Mouse (Mus musculus) frontal cortex, postnatal 10 days (tissue): ENCODE measurements at regions not wholly inside any gene's neighbourhood (a gene's known extent, or its start where the extent isn't known, plus 50 kb on each side); places are given as distances from the start of the nearest gene placed in this dataset.

Source experiments
- DNase-seq, 2 experiments: peaks; one replicate each; pipeline ENCODE4 v3.0.0; 2022; ENCODE audit warnings: low spot score in 2 of 2, mixed read lengths in 1 of 2

DNA sequence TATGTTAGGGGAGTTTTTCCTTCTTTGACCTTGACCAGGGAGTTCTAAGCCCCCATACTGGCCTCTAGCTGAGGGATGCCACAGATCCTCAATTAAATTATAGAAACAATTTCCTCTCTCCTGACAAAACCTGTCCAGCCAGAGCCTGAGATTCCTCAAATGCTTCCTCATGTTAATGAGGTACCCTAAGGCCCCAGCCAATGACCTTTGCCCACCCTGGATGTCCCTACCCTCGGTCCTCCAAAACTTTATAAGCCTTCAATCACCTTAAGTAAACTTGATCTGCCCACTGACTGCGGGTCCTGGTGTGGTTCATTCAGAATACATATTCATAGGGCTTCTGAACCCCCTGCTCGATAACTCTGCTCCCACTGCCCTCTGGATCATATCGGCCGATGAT lies 227.7 kb upstream of the Vstm2b start:
- no peak for DNase-seq

DNA sequence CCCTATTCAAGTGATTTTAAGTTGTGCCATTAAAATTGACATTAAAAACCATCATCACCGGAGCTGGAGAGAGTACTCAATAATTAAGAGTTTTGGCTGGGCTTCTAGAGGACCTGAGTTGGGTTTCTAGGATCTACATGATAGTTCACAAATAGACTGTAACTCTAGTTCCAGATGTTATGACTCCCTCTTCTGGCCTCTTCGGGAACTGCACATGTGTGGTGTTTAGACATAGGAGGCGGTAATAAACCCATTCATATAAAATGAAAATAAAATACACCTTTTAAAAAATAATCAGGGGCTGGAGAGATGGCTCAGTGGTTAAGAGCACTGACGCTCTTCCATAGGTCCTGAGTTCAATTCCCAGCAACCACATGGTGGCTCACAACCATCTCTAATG lies 227.1 kb upstream of the Vstm2b start:
- no peak for DNase-seq

DNA sequence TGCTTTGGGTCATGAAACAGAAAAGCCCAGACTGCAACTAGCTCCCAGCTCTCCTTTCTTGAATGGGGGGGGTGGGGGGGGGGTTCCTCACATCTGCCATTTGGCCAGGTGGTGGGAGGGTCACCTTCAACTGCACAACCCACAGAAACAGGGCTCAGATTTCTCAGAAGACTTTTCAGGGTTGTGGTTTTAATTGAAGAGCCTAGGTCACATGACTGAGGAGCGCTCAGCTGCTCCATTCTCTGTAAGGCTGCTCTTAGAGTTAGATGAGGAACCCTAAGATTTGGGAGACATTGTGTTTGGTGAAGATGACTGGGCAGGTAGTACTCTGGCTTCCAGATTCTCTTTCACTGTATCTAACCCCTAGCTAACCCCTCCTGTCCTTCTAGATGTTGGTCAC lies 225.8 kb upstream of the Vstm2b start:
- no peak for DNase-seq

DNA sequence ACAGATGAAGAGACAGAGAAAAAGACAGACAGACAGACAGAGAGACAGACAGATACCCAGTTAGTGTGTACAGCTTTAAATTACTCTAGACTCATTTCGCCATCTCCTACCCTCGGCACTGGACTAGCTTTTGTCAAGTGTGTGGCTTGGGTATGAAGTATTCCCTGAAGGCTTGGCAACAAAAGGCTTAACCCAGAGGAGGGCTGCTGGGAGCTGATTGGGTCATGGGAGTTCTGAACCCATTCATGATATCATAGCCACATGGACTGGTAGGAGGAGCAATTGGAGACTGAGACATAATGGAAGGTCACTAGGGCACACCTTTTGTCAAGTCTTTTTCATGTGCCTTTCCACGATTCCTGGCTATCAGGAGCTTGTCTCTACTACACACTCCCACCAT lies 223.7 kb upstream of the Vstm2b start:
- DNase-seq = no peak

DNA sequence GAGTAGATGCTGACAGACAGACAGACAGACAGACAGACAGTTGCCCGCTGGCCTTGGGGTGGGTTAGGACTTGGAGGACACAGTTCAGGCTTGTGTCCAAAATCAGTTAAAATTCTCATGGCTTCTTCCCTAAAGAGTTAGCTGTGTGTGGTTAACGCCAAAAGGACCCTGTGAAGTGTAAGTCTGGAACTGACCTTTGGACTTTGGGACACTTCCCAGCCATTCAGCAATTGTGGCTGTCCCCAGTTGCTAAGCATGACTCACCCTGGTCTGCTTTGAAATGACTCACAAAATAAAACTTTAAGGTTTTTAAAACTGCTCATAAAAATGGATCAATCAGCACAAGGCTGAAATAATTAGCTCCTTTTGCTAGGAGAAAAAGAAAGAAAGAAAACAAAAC lies 220.5 kb upstream of the Vstm2b start:
- no peak for DNase-seq

DNA sequence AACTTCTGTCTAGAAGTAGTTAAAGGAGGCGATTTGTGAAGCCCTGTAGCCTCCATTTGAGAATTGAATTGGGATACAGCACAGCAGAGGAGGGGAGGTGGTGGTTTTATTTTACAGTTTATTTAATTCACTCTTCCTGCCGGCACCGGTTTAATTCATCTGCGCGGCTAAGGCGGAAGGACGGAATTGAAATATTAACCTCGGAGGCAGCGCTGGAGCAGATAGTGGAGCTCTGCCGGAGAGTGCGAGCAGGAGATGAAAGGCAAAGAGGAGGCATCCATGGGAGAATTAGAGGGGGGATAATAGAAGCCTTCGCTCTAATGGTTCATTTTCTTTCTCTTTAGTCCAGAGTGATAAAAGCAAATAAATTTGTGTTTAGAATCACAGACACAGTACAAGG lies 217.6 kb upstream of the Vstm2b start:
- DNase-seq = no peak

DNA sequence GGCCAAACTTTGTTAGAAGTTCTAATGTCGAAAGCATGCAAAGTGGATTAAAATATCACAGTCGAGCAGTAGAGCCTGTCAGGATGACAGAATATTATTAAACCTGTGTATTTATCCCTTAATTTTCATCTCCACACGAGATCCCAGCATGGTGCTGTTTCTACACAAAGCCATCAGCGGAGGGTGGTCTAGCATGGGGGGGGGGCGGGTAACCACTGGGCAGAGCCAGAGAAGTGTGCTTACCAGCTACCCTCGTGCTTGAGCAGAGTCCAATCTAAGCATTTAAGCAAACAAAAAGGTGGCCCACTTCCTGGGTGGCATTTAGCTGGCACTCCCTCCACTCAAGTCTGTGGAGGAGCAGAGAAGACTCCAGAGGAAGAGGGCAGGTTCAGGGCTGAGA lies 217.1 kb upstream of the Vstm2b start:
- no peak for DNase-seq

DNA sequence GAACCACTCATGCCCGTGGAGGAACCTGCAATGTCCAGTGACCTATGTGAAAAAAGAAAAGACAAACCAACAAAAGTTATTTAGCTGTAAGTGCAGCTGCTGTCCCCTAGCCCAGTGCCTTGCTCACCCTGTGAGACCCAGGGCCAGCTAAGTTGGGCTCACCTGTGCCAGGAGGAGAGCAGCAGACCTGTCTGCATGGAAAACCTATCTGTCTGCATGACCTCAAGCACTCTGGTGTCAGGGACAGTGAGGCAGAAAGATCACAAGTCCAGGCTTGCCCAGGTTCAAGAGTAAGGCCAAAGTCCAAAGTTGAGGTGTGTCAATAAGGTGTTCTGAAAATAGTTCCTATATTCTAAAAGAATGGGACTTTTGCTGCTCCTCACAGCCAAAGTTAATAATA lies 215.0 kb upstream of the Vstm2b start:
- no peak for DNase-seq

DNA sequence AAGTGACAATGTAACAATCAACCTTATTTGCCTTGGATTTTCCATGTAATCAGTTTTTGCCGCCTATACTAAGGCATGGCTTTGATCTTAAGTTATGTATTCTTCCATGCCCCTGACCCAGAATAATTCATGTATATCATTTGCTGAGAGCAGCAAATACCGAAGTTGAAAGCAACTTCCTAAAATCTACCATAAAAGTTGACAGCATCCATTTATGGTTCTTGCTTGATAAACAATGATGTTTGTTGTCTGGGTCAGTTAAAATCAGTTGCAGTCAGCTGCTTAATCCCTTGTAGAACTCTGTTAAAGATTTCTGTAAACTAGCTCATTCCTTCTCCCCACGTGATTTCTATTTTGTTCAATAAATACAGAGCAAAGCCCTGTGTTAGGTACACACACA lies 214.5 kb upstream of the Vstm2b start:
- no peak for DNase-seq

DNA sequence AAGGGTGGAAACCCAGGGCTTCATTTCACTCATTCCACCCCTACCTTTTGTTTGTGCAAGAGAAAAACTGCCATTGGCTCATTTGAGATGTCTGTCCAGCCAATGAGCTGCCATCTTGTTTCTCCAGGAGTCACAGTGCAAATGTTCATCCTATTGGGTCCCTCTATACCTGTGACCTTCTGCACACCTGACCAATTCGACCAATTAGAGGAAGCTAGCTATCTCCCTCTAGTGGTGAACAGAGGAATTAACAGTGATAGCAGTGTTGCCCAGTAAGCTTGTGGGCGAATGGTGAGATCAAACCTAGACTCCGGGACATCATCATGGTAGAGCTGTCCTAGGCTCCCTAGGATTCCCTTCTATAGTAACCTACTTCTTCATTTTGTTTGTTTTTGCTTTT lies 211.1 kb upstream of the Vstm2b start:
- DNase-seq = no peak

DNA sequence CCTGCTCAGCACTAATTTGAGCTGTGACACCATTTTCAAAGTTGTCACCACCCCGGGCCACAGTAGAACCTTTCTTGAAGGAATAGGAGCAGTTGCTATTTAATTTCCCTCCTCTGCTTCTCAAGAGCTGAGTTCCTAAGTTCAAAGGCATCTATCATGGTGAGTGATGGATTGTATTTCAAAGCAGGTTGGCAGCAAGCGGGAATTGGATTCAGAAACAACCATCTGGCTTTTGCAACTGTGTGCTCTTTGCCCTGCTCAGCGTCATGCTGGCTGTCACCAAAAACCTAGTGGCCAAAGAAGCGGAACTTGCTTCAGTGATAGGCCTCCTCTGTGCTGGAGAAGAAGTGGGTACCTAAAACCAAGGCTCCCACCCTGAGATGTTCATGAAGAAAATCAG lies 209.6 kb upstream of the Vstm2b start:
- no peak for DNase-seq

DNA sequence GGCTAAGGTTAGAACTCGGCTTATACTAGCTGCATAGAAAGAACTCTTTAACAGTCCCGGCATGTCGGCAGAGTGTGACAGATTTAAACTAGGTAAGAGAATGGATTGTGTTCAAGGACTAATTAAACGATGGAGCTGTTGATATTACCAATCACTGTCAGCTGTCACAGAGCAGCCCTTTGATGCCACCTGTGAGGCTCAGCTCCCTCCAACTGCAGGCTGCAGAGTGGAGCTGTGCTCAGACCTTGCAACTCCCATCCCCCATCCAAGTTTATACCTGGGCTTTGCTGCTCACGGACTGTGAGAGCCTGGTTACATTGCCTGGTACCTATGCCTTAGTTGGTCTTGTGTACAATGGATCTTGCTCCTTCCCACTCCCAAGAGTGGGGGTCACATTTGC lies 204.4 kb upstream of the Vstm2b start:
- no peak for DNase-seq

DNA sequence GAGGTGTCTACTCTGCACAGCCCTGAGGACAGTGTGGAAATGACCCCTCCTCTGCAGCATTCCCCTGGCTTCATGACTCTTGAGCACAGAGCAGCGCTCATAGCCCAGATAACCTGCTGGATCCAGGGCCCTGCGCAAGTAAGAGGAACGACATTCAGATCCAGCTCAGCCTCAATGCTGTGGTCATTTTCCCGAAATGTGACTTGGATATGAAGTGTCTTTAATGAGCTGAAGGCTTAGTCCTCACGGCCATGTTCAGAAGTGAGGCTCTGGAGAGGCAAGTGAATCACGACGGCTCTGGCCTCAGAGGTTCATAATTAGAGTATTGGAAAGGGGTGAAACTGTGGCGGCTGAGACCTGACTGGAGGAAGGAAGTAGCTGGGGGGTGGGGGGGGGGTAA lies 200.6 kb upstream of the Vstm2b start:
- no peak for DNase-seq

DNA sequence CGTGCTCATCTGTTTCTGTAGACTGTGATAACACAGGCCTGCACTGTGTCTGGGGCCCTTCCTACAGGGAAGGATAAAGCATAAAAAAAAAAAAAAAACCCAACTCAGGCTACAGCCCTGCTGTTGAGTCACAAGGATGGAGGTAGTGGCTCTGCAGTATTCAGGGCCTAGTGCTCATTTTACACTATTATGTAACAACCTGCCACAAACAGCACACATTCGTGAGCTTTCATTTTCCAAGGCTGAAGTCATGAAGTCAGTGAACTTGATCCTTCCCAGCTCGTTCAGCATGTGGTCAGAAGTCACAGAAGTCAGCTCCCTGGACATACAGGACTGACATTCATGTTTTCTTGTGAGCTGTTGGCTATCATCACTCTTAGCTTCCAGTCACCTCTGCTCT lies 199.8 kb upstream of the Vstm2b start:
- no peak for DNase-seq

DNA sequence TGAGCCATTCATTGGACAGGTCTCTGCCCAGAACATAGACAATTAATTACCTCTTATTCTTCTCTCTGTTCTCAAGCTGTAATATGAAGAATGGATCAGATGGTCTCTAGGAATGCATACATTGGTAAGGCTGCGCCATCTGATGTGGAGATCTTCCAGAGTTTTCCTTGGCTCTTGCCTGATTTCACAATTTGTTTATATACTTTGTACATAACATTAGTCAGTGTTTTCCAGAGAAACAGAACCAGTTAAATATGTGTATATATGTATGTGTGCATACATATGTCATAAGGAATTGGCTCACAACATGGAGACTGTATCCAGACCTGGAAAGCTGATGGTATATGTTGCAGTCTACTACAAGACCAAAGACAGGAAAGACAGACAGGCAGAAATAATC lies 198.5 kb upstream of the Vstm2b start:
- DNase-seq = no peak

DNA sequence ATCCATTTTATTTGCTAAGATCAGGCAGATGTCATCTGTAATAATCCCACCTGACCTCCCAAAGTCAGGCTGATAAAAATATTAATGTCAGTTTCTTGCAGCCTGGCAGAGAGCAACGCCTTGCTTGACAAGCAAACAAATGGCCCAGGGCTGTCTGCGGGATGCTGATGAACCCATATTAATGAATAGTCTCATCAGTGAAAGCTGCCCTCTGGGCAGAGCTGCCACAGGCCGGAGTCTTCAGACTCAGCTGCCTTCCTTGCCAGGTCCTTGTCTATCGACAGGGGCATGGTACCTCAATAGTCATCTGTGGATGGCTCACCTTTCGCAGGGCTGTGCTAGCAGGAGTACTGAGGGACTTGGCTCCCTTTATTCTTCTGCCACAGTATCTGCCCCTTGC lies 197.5 kb upstream of the Vstm2b start:
- DNase-seq = no peak

DNA sequence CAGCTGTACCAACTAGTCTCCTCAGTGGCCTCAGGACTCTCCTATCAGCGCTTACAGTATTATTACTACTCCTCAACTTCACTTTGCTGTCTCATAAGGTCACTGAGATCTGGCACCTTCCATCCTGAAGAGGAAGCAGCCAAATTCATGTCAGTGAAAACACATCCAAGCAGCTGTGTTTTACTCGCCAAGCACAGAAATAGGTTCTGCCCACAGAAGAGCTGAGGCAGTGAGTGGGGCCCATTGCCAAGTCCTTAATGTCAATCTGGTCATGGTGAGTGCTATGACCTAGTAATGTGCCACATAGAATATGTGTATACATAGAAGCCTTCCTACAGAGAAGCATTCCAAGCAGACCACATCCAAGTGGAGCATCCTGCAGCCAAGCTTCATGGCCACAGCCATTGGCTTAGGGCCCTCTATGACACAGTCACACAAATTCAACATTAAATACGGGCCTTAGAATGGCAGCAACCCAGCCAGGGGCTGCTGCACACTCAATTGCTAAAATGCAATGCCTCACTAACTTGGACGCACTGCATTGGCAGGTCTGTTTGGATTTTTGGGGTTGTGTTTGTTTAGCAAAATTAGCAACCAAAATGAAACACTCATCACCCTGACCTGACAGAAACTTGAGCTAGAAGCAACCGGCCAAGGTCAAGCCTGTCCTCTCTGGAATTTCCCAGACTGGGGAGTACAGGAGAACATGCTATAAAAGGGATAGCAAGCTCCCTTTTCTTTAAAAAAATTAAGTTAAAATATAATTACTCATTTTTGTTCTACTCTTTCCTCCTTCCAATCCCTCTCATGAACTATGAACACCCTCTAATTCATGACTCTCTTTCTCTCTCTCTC lies 195.7 kb upstream of the Vstm2b start:
- DNase-seq = peak in 1 of 2 experiments; percentile 10

DNA sequence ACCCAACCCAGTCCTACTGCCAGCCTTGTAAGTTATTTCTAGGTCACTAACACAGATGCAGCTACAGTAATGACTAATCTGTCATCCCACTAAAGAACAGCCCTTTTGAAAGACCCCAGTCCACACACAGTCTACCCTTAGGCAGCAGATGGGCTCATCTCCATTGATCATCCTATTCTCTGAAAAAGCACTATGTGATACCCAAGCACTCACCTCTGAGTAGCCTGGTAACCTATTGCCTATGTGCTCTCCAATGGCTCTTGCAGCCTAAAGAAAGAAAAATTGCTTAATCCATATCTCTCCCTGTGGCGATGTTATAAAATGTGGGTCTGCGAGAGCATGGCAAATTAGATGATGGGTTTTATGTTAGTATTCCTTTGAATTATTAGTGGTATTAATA lies 189.9 kb upstream of the Vstm2b start:
- no peak for DNase-seq

DNA sequence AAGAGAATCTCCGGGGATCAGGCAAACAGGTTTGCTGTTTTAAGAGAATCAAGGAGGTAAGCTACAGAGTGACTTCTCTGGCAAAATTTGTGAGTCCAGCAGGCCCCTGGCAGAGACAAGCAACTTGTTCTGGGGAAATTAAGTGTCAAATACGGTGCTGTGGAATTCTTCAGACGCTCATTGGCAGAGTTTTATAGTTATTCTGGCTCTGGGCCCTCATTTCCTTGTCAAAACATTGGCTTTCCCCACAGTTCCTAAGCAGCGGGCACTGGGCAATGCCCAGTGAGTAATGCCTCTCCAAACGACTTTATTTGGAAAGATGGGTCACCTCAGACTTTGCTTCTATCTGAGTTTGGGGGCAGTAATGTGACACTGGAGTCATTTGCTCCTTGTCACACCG lies 180.1 kb upstream of the Vstm2b start:
- DNase-seq = no peak

DNA sequence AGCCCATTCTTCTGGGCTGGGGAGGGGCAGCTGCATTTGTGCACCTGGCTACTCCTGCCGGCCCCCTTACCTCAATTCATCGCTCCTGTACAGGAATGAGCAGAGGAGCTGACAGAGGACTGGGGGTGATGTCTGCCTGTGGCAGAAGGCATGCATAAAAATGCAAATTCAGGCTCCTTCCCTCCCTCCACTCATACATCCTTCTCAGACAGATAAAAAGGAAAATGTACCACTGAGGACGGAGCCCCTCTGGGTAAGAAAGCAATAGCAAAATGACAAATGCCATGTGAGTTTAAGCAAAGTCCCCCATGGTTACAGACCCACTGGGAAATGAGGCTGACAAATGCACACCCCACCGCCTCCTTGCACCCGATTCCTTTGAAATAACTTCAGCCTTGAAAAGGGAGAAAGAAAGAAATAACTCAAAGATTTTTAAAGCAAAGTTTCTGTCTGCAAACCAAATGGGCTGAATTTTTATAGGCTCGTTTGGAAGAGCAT lies 161.1 kb upstream of the Vstm2b start:
- DNase-seq = no peak

DNA sequence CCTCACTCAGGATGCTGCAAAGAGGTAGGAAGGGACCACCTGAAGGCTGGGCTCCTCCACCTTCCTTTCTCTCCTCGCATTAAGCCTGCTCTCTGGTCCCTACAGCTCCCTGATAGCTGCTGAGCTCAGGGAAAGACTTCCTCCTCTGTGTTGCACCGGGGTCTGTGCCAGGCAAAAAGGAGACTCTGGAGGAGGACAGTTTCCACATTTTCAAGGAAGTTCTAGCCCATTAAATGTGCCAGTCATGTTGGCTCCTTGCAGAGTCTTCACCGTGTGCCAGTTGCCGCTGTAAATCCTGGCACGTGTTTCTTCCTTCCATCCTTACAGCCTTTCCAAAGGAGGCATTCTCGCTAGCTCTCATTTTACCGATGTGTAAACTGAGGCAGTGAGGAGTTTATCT lies 160.6 kb upstream of the Vstm2b start:
- peak; percentile 18 to 24 for DNase-seq

DNA sequence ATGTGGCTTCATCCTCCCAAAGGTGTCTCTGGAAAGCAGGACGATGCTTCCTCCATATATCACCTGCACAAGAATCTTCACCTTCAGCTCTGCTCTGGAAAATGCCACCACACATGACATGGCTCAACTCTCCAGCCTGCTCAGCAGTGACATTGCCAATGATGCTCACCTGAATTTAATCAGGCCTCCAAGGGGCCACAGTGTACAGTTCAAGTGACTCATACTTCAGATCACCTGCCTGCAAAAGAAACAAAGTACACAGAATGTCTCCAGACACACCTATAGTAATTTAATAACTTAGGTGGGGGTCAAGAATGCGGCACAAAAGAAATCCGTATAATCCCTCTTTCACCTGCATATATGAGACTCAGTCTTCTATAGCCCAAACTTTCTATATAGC lies 160.0 kb upstream of the Vstm2b start:
- no peak for DNase-seq

DNA sequence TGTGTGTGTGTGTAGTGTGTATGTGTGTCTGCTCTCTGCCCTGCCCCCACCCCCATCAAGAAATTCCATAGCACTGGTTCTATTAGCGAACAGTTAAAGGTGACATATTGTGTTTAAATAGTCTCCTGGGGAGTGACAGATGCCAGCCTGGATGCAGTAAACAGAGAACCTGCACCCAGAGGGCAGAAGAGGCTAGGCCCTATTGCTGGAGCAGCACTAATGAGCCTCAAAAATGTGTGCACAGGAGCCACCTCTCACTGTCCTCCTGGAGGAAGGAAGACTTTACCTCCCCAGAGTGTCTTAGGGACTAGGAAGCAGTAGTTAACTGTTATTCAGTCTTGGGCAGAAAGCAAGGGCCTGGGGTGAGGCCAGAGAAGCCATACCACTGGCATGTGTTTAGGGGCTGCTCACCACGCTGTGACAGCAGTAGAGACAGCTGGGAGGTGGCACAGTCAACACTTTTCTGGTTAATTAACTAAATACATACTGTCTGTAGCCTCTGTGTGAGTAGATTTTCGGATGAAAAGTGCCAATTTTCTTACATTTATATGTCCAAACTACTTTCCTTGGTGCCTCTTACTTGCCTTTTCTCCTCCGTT lies 155.5 kb upstream of the Vstm2b start:
- no peak for DNase-seq

DNA sequence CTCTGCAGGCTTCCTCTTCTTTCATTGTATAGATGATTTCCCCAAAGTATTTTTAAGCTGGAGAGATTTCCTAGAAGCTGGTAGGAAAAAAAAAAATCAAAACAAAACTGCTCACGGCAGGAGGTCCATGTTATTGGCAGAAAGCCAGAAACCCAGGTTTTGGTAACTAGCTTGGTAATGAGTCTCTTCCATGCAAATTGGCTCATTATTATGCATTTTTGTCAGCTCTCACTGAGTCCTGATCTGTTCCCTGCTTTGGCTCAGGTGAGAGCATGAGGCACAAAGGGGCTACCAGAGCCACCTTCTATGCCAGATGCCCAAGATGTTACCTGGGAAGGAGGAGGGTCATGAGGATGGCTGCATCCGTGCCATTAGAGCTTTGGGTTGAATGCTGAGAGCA lies 146.3 kb upstream of the Vstm2b start:
- no peak for DNase-seq
